Mouse (Mus musculus) myocyte (in vitro differentiated cells): ENCODE results near the gene Slc1a3.

Experiments
- CEBPB ChIP-seq: IDR thresholded peaks from 2 replicates; pipeline ENCODE4 v1.6.1; 2011; ENCODE audit warnings: mild to moderate bottlenecking, moderate library complexity; ENCODE audit not compliant: poor library complexity, insufficient read depth, severe bottlenecking
- MYOD1 ChIP-seq, 3 experiments: IDR thresholded peaks; one replicate each; pipeline ENCODE4 v1.6.1; 2011; ENCODE audit warnings: control low read depth in 2 of 3, low read depth in 2 of 3, mild to moderate bottlenecking in 2 of 3, moderate library complexity in 1 of 3; ENCODE audit not compliant: insufficient read length in 2 of 3, control insufficient read depth in 1 of 3
- POLR2A ChIP-seq: IDR thresholded peaks from one replicate; pipeline ENCODE4 v1.6.1; 2011; ENCODE audit warnings: low read depth, mild to moderate bottlenecking, control low read depth, moderate library complexity; ENCODE audit not compliant: insufficient read length
- SRF ChIP-seq: IDR thresholded peaks from one replicate; pipeline ENCODE4 v1.6.1; 2011; ENCODE audit warnings: low read depth; ENCODE audit not compliant: control insufficient read depth, insufficient read length

GRCm38 (mm10) chr15:8740724-8741123 lies 30.2 kb upstream of the Slc1a3 start:
- TF ChIP-seq POLR2A (no peak), SRF (no peak), CEBPB (no peak), MYOD1 (IDR thresholded peaks at IDR 0.05; ENCODE audit: control insufficient read depth in 1 of 3, insufficient read length in 2 of 3, low read depth in 2 of 3) (no peak)
